Mouse (Mus musculus) cerebellum, postnatal 10 days (tissue): ENCODE results near the gene Sun1.

Experiments
- DNase-seq, 2 experiments: peaks; one replicate each; pipeline ENCODE4 v3.0.0; 2021; ENCODE audit warnings: mixed read lengths in 2 of 2

Sun1 gene

DNA sequence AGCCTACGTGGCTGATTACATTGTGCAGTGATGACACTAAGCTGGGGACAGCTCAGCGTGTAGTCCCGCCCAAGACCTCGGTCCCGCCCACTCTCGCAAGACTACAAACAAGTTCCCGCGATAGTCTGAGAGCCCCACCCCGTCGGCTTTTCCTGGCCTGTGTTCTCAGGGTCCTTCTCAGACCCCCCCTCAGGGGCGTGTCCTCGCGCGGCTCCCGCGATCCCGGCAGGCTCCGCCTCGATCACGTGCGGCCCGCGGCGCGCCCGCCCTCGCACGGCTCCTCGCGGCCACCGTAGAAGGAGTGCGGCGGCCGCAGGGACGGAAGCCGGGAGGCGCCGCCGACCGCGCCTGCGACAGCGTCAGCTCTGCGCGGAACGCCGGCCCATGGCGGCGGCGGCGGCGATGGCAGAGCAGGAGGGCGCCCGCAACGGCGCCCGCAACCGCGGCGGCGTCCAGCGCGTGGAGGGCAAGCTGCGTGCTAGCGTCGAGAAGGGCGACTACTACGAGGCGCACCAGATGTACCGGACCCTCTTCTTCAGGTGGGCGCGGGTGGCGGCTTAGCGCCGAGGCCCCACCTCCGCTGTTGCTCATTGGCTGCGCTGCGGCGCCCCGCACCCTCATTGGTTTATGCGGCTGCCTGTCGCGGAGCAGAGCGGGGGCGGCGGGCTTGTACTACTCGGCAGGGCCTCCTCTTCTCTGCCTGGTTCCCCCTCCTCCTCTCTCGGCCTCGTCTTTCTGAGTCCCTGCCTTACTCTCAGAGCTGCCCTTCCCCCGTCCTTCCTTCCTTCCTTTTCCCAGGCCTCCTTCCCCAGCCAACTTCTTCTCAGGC lies 51.9 kb downstream of the Sun1 start, which contains the start of gene Get4:
Gene Get4 (plus strand): TSS at position 244 of the 829 bp plus-strand sequence.
- peak; percentile 100 for DNase-seq

DNA sequence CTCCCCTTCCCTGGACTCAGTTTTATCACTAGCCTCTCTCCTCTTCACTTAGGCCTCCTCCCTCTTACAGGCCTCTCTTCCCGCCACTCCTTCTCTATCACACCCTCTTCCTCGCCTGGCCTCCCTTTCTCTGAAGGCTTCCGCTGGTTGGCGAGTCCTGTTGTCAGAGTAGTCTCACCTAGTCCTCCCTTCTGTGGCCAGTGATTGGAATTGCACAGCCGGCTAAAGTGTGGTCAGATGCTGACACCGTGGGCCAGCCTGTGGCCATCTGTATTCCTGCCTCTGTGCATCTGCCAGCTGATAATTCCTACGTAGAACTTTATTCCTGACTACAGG lies 52.4 kb downstream of the Sun1 start:
- DNase-seq: no peak

DNA sequence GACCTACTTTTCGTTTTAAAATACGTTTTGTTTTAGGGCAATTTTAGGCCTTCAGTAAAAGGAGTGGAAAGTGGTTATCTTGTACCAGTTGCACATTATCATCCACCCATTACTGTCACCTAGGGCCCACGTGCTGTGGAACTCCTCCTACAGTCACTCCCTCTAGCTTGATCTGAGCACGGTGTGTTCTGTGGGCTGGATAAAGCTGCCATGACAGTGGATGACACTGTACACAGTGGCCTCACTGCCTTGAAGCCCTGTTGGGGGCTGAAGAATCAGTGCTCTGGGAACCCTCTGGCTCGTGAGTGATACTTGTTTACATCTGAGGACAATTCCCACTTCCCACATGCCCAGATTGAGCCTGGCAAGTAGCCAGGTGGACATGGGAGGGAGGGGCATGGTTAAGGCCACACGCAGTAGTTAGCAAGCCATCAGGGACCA lies 52.9 kb downstream of the Sun1 start:
- DNase-seq: peak; percentile 58 to 60

DNA sequence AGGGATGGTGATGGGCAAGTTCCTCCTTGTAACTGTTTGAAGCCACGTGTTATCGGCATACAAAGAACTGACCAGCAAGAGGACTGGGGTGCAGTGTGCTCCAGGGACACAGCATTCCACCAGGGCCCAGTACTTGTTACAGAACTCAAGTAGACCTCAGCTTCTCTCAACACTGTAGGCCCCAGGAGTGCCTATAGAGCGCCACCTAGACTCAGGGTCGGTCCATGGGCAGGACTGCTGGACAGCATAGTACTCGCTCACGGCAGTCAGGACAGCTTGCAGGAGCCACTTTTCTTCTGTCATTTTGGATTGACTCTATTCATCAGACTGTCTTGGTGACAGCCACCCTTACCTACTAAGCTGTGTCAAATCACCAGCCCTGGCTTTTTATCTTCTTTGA lies 54.5 kb downstream of the Sun1 start:
- no peak for DNase-seq

DNA sequence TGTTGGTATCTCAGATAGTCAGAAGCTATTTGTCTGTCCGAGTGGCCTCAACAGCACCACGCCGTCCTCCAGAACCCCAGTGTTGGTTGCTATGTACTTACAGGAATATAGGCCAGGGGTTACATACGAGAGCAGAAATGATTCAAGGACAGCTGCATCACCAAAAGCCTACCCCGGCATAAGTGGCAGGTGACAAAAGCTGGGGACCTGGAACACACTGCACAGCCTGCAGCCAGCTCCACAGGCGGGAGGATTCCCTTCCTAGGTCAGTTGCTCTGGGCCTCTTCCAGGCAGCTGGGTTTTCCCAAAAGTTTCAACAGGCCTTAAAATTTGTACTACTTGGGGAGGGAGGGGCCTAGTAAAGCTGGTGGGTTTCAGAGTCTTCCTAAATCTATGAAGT lies 55.3 kb downstream of the Sun1 start:
- DNase-seq: no peak

DNA sequence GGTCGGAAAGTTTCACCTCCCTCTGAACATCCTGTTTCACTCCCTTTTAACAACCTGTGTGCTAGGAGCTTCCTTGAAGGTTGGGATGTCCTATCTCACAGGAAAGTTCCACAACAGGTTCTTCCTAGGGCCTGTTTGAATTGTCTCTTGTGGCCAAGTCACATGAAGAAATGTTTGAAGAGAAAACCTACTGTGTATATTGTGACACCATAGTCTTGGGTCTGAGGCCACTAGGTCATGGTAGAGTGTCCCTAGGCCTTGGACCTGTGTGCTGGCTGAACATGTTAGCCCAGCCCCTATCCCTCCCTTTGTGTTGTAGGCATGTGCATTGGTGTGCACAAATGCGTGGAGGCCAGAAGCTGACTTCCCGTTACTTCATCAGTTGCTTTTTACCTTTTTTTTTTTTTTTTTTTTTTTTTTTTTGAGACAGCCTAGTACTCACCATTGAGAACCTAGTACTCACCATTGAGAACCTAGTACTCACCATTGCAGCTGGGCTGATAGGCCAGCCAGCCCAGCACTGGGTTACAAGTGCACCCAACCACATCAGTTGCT lies 55.9 kb downstream of the Sun1 start:
- DNase-seq: no peak

DNA sequence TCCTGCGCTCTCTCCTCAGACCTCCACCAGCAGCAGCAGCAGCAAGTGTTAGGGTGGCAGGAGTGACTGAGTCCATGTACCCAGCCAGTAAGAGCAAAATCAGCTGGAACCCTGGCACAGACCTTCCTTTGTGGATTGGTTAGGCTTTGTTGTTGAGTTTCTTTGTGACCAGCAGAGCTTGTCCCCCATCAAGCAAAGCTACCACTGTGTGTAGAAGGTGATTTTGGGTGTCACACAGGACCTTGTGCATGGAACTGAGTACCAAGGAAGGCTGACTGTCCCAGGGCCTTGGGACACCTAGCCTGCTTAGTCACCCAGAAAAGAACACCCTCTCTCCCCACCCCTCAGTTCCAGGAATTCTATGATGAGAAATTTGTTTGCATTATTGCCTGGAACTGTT lies 56.8 kb downstream of the Sun1 start:
- no peak for DNase-seq

DNA sequence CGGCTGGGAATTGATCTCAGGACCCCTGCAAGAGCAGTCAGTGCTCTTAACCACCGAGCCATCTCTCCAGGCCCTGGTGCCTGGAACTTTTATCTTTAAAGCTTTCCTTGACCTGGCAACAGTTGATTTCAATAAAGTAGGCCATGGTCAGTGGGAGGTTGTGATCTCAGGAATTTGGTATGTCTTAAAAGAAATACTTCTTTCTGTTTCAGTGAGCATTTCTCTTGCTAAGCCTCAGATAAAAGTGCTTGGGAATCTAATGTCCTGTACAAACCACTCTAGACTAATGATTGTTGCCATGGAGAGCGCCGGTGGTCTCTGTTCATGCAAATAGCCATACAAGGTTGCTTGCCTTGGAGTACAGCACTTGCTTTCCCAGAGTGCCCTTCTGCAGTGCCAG lies 57.4 kb downstream of the Sun1 start:
- DNase-seq: no peak

DNA sequence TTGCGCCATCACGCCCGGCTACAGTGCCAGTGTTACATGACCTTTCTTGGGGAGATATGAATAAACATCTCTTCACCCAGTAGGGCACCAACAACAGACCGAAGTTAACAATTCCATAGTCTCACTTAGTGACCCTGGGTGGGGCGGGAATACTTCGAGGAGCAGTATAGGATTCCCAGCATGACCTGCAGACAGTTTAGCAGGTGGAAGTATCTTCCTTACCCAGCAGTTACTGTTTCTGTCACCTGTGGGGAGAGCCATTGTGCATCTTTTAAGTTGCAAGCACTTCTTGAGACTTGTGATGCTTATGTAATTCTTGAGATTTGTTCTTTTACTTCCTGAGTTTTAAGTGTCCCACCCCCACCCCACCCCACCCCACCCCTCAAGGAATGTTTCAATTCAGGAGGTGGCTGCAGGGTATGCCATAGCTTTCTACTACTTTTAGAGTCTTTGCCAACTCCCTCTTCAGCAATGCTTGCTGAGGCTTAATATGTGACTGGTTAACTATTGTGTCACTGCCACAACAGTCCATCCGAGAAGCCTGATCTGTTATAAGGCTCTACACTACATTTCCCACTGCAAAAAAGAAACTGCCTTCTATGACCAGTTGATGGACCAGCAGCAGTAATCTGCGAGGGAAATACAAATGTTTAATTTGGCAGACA lies 58.1 kb downstream of the Sun1 start:
- DNase-seq: no peak

DNA sequence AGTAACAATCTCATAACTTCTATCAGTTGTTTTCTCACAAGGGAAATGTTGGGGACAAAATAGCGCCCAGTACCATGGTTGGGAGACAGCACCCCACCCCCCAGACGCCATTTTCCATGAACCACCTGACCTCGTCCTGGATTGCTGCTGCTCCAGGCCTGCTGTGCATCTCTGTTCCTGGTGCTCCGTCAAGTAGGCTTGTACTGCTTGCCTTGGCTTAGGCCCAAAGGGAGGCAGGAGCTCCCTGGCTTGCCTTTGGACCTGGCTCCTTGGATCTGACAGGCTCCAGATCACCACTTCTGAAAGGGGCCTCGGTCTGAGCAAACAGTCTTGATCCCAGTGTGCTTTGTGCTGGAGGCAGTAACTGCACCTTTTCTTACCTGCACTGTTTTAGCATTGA lies 59.4 kb downstream of the Sun1 start:
- DNase-seq: peak; percentile 39 to 59

DNA sequence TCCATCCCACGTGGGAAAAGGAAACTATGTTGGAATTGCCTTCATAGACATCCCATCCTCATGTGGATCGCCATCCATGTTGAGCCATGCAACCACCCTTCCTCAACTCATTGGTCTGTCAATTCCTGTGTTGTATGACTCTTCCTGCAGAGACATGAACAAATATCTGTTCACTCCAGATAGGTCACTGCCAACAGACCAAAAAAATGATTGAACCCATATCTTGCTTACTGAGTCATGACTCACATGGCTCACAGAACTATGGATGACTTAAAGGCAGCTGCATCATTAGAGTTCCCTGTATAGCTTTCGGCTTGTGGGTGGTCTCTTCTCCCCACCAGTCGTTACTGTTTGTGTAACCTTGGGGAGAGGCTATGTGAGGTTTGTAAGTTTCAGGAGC lies 61.0 kb downstream of the Sun1 start:
- DNase-seq: no peak

DNA sequence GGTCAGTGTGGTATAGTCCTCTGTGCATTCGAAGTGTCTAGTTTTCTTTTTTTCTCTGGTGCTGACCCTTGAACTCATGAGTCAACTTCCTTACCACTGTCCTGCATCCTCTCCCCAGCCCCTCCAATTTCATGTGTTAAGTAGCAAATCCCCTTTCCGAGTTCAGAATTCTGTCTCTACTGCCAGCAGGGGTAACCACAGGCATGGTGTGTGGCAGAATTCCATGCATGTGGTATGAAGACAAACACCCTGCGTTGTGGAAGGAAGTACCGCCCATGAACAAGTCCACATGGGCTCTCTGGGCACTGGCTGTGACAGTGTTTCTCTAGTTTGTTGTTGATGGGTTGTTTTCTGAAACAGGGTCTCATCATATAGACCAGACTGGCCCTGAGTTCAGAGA lies 67.2 kb downstream of the Sun1 start:
- no peak for DNase-seq

DNA sequence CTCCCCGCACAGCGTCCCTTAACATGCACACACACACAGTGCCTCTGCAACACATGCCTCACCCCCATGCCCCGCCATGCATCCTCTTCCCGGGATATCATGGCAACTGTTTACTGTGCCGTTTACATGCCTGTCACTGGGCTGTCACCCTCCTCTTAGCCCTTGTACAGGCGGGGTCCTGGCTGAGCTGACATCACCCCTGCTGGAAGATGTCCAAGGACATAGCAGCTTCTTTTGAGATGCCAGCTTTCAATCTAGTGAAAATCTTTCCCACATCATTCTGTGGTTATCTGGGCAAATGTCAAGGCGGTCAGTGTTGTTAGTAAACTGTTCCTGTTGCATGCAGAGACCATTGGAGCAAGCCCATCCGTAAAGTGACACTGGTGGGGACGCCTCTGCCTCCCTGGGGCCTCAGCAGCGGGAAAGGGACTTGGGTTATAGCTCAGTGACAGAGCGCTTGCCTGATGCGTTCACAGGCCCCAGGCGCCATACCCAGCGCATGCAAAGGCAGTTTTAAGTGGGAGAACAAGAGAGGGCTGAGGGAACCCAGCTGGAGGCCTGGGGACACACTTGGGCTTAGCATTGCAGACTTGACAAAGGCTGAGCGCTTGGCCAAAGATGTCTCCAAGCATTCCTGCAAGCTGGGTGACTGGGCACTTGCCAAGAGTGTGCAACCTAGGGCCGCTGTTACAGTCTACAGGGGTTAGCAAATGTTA lies 70.5 kb downstream of the Sun1 start:
- no peak for DNase-seq

DNA sequence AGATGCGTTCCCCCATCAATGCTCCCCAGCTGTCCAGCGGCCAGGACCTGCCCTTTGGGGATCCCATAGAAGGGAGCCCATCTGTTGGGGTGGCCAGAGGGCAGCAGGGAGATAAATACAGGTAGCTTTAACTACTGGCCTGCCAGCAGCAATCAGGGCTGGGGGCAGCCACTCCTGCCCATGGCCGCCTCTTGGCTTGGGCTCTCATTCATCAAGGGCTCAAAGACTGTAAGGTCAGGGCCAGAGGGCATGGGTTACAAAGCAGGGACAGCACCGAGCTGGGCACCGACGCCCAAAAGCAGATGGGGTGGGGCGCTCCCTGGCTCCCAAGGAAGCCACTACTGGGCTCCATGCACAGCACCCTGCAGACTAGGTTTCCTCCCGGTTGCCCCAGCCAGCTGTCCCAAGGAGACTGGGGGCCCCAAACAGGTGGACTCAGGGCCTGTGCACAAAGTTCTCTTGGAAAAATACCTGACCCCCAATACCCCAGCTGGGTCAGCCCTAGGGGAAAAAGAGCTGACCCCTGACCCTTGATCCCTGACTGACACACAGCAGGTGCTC lies 71.6 kb downstream of the Sun1 start:
- DNase-seq: no peak

DNA sequence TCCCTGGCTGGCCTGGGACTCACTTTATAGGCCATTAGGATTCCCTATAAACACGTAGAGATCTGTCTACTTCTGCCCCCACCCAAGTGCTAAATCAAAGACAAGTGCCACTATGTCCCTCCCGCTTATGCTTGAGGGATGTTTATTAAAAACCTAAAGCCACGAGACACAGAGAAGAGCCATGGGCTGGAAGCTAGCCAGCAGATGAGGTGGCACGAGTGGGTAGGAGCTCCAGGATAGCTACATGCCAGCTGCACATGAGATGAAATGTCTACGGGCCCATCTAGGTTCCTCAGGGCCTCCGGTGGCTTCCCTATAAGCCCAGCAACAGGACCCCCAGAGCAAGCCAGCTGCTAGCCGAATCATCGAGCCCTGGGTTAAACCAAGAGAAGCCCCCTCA lies 76.8 kb downstream of the Sun1 start:
- no peak for DNase-seq

DNA sequence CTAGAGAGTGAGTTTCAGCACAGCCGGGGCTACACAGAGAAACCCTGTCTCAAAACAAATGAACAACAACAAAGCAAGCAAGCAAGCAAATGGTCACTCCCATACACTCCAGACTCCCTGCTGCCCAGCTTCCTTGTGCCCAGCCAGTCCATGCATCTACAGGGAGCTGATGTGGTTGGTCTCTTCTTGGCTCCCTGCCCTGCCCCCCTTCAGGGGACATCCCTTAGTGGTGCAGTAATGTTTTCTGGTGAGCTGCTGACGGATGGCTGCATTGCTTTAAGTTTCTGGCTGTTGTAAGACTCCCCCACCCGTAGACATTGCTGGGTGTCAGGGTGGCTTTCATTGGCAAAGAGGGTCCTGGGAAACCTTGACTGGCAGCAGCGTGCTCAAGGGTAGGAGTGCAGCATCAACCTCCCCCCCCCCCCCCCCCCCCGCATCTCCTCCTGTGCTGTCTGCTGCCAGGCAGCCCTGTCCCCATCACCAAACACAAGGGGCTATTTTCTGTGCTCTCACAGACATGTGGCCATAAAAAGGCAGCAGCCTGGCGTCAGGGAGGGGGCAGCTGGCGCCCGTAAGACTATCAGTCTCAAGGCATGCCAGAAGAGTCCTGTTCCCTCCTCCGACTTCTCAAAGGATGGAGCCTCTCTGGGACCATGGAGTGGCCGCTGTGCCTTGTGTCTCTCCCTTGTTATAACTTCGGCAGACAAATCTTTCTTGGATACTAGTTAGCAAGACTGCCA lies 81.1 kb downstream of the Sun1 start:
- peak; percentile 48 to 53 for DNase-seq

DNA sequence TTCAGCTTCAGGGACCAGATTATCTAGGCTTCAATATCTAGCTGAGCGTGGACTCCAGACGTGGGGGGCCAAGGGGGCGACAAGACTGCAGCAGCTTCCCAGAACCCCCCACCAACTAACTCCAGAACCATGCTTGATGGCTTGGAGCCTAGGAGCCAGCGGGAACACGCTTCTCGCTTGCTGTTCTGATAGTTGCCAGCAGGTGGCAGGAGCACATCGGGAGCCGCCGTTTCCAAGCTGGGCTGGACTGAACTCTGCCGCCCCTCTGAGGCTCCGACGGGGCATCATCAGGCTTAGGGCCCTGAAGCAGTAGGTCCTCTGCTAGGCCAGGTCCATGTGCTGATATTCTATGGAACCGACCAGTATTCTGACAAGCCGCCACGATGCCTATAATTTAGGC lies 81.8 kb downstream of the Sun1 start:
- peak; percentile 91 to 95 for DNase-seq

DNA sequence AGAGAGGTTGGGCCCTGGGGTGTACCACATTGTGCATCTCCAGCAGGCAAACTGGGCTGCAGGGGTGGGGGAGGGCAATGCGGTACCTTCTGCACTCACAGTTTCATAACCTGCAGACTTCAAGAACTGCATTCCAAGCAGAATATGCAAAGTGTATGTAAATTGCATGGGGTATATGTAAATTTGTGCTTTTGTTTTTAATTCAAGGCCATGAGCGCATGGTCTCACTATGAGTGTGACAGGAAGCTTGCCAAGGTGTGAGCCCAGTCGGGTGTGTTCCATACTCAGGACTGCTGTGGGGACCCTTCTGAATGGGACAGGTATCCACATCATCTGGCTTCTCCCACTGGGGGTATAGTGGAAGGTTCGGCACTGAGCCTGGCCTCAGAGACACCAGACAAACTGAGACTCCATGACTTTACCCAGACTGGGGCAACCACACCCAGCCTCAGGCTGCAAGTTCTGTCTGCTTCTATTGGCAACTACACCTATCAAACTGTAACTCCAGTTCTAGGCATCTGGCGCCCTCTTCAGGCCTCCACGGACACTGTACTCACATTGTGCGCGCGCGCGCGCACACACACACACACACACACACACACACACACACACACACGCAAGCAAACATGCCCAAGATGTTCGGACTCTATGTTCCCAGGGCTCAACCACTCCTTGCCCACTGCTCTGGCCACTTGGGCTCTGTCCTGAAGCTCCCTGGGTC lies 83.2 kb downstream of the Sun1 start:
- no peak for DNase-seq

DNA sequence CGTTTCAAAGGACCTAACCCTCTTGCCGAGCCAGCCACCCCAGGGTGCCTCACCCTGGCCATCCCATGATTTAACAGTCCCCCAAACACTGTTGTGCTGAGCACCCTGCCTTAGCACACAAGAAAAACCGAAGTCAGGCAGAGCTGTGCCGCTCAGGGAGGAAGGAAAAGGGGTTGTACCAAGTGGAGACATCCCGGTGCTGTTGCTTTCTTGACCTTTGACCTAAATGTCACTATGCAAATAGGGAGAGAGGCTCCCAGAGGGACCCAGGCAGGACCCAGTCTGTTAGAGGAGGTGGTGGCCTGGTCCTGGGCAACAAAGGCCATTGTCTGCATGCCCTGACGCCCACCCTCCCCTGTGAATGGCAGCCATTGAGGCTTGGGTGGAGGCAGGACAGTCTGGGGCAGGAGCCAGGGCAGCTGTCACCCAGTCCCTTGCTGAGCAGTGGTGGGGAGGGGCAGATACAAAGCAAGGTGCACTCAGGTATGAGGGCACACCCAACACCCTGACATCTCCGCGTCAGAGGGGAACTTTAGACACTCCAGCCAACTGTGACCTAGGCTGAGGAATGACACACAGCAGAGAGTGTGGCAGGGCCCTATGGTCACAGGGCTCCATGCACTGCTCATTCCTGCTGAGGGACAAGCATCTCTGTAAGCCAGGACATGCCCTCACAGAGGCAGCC lies 85.1 kb downstream of the Sun1 start:
- peak in 1 of 2 experiments; percentile 20 for DNase-seq

DNA sequence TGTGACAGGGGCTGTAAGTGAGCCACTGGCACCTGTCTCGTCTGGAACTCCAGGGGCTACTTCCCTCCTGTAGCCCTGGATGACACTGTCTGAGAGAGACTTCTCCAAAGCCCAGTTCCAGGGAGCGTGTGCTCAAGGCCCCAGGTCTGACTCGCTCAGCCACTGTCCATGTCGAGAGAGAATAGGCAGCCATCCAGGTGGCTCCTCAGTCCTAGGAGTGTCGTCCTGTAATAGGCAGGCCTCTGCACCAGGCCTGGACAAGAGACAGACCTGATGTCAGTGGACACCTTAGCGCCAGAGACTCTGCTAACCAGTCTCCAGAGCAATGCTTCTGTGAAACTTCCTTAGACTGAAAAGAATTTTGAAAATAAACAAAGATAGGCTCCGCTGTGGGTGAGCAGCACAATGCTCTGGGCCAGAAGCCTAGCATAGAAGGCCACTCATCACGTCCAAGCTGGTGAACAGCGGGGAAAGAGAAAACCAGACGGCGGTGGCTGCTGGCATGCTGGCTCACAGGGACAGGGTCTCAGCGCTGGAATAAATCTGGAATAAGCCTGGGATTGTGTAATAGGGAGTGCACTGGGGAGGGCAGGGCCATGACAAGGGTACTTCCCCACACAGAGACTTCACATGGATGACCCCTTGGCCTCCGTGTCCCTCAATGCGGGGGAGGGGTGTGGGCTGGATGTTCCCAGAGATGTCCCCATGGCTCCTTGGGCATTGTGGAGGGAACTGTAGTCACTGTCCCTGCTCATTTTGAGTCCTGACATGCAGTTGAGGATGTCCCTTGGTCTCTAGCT lies 85.9 kb downstream of the Sun1 start:
- DNase-seq: peak; percentile 41 to 56
